17 mouse cellular contexts compared by ENCODE assay signal in genomic region chr1:92714725-92715324, GRCm38 (mm10).
A peak's percentile ranks its signal among the peaks of the same experiment; 100 is the strongest.
DNase-seq lines count a peak whose midpoint lies in the region; ATAC-seq lines count a peak whose summit lies in the region.
"Had no signal": no experiment of that assay in that cellular context is flagged by ENCODE, and none has a peak within 500 bp of the region (broad histone marks: within the 10 kb centered on the region; RNA-seq: fewer than 3 reads in every experiment).

No protein-coding gene starts in this region.

- ATAC-seq in forebrain, embryonic 11.5 days (replicated peaks; ENCODE audit: low FRiP score) = no peak
- 0 out of 2 replicates have a peak, but pooled peaks have one; percentile 32 for ATAC-seq in embryonic facial prominence, embryonic 14.5 days (ENCODE audit: low read depth)
- ATAC-seq in monocyte, adult 5-6 weeks (replicated peaks; ENCODE audit: insufficient number of reproducible peaks, low FRiP score, low TSS enrichment, poor library complexity, severe bottlenecking) = no peak

- H3K4me2 ChIP-seq in forebrain, embryonic 11.5 days (ENCODE audit: low read depth, low read length, severe bottlenecking) = no peak overlapping the region
- H3K4me2 ChIP-seq in embryonic facial prominence, embryonic 14.5 days (ENCODE audit: low read depth, low read length) = no peak overlapping the region
- H3K4me2 ChIP-seq: lung, embryonic 14.5 days had no signal

- no peak overlapping the region for H3K9ac ChIP-seq in forebrain, embryonic 11.5 days (ENCODE audit: low read length)
- H3K9ac ChIP-seq in embryonic facial prominence, embryonic 14.5 days (ENCODE audit: low read depth, low read length) = no peak overlapping the region
- H3K9ac ChIP-seq: lung, embryonic 14.5 days had no signal

- H3K27me3 ChIP-seq in forebrain, embryonic 10.5 days (ENCODE audit: poor library complexity, severe bottlenecking) = no peaks in the 10 kb centered on the region
- no peaks in the 10 kb centered on the region for H3K27me3 ChIP-seq in forebrain, embryonic 11.5 days (ENCODE audit: control insufficient read depth, insufficient read depth, low read length)
- no peaks in the 10 kb centered on the region for H3K27me3 ChIP-seq in embryonic facial prominence, embryonic 14.5 days (replicated peaks; ENCODE audit: control insufficient read depth, insufficient read depth, low read length)
- no peaks in the 10 kb centered on the region for H3K27me3 ChIP-seq in limb, embryonic 10.5 days (ENCODE audit: low read depth, poor library complexity, severe bottlenecking)

- H3K27ac ChIP-seq in forebrain, embryonic 10.5 days = peak overlapping the region; percentile 67
- H3K27ac ChIP-seq in forebrain, embryonic 11.5 days (ENCODE audit: low read depth, low read length) = no peak overlapping the region
- H3K27ac ChIP-seq in embryonic facial prominence, embryonic 14.5 days (replicated peaks; ENCODE audit: low read depth, low read length) = no peak overlapping the region
- peak overlapping the region; percentile 43; the same call in 1 of the 2 replicates for H3K27ac ChIP-seq in limb, embryonic 10.5 days

- H3K4me3 ChIP-seq in forebrain, embryonic 10.5 days = no peak overlapping the region
- no peak overlapping the region for H3K4me3 ChIP-seq in forebrain, embryonic 11.5 days (ENCODE audit: low read depth, low read length)
- H3K4me3 ChIP-seq in embryonic facial prominence, embryonic 14.5 days (ENCODE audit: low read depth, low read length) = no peak overlapping the region
- no peak overlapping the region for H3K4me3 ChIP-seq in limb, embryonic 10.5 days
- H3K4me3 ChIP-seq: megakaryocyte, embryonic 14.5 days had no signal

- no peaks in the 10 kb centered on the region for H3K9me3 ChIP-seq in forebrain, embryonic 10.5 days
- H3K9me3 ChIP-seq in forebrain, embryonic 11.5 days (ENCODE audit: control insufficient read depth, low read length) = no peaks in the 10 kb centered on the region
- H3K9me3 ChIP-seq in embryonic facial prominence, embryonic 14.5 days (ENCODE audit: control insufficient read depth, low read length) = no peaks in the 10 kb centered on the region
- no peaks in the 10 kb centered on the region for H3K9me3 ChIP-seq in limb, embryonic 10.5 days (replicated peaks)
- H3K9me3 ChIP-seq: megakaryocyte, embryonic 14.5 days had no signal

- no peaks in the 10 kb centered on the region for H3K36me3 ChIP-seq in forebrain, embryonic 10.5 days (replicated peaks)
- H3K36me3 ChIP-seq in forebrain, embryonic 11.5 days (ENCODE audit: control insufficient read depth, insufficient read depth, low read length) = no peaks in the 10 kb centered on the region
- no peaks in the 10 kb centered on the region for H3K36me3 ChIP-seq in embryonic facial prominence, embryonic 14.5 days (ENCODE audit: control insufficient read depth, insufficient read depth, low read length)
- H3K36me3 ChIP-seq in limb, embryonic 10.5 days = no peaks in the 10 kb centered on the region

- DNase-seq in forebrain, embryonic 10.5 days (ENCODE audit: extremely low spot score, low spot score) = no peak
- DNase-seq in forebrain, embryonic 11.5 days (ENCODE audit: low spot score) = no peak
- peak; percentile 81 for DNase-seq in MN1 (ENCODE audit: low spot score)
- DNase-seq in embryonic facial prominence, embryonic 14.5 days (ENCODE audit: low spot score) = peak; percentile 20
- no peak for DNase-seq in limb, embryonic 10.5 days (ENCODE audit: low spot score)
- DNase-seq in frontal cortex, postnatal 10 days (ENCODE audit: low spot score in 2 of 2) = no peak
- no peak for DNase-seq in thymus, postnatal 14 days
- DNase-seq: adrenal gland, adult 2 months; cerebellum, postnatal 10 days; heart, postnatal 36 days; kidney, adult 18-20 months; kidney, postnatal 36 days; liver; lung, embryonic 14.5 days; right cerebral cortex, postnatal 25 days had no signal

- WGBS in forebrain, embryonic 10.5 days = 43% methylated on average over 9 of the region's 9 CpGs
- WGBS in forebrain, embryonic 11.5 days = 47% methylated on average over 9 of the region's 9 CpGs
- WGBS in embryonic facial prominence, embryonic 14.5 days = 19% methylated on average over 9 of the region's 9 CpGs
- 19% methylated on average over 9 of the region's 9 CpGs for WGBS in limb, embryonic 10.5 days

- peaks cover 36% of the 10 kb centered on the region for H3K4me1 ChIP-seq in forebrain, embryonic 10.5 days
- no peaks in the 10 kb centered on the region; the same call in 1 of the 2 replicates for H3K4me1 ChIP-seq in forebrain, embryonic 11.5 days (replicated peaks; ENCODE audit: control insufficient read depth, insufficient read depth, low read length)
- peaks cover 6% of the 10 kb centered on the region; the same call in 1 of the 2 replicates for H3K4me1 ChIP-seq in embryonic facial prominence, embryonic 14.5 days (ENCODE audit: control insufficient read depth, insufficient read depth, low read length)
- peaks cover 44% of the 10 kb centered on the region for H3K4me1 ChIP-seq in limb, embryonic 10.5 days
- H3K4me1 ChIP-seq: megakaryocyte, embryonic 14.5 days had no signal

Comparison
In these comparisons a context has a peak if more than half of its experiments do, and no peak if none do; other contexts are left out.
1. H3K27ac ChIP-seq: peak in forebrain, embryonic 10.5 days (single experiment) and limb, embryonic 10.5 days (single experiment); none in forebrain, embryonic 11.5 days (single experiment) and embryonic facial prominence, embryonic 14.5 days (single experiment).
2. DNase-seq: peak in MN1 (single experiment) and embryonic facial prominence, embryonic 14.5 days (single experiment); none in forebrain, embryonic 10.5 days (single experiment), forebrain, embryonic 11.5 days (single experiment), limb, embryonic 10.5 days (single experiment), frontal cortex, postnatal 10 days (0 of 2) and thymus, postnatal 14 days (single experiment).